Mouse (Mus musculus) kidney, adult 18-20 months (tissue): ENCODE data around the gene Cenpk.
"Not testable (repeated sequence)": the region's sequence is repeated elsewhere in the genome, so short reads cannot be mapped to it uniquely, and the experiment has no call there.

Experiments used
- DNase-seq: peaks from one replicate; pipeline ENCODE4 v3.0.0; 2021

Gene Cenpk

DNA sequence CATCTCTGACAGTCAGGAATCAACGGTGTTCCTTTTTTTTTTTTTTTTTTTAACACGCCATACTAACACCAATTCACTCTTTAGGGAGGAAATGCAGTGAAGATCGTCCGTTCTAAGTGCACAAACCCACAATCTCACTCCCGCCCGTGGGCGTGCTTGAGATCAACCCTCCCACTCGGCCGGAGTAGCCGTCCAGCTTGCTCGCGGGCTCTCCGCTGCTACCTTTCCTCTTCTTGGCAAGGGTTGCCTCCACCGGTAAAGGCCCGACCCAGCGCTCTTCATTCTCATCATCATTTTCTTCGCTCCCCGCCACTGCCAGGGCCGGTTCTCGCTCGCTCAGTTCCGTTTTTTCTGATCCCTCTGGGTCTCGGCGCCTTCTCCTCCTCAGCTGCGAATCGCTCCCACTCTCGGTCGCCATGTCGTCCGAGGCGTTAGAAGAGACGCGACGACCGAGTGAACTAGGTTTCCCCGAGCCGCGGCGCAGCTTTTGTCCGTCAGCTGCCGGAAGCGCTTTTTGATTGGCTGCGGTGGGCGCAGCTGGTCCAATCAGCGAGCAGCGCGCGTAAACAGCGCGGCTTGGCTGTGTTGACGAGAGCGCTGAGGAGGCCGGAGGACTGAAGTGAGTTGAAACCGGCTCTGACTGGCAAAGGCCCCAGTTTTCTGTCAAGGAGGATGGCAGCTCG, at the start of gene Cenpk, which contains the start of gene Ppwd1:
Gene Cenpk, plus strand, starts transcription at position 228 of the 683 bp plus-strand sequence.
Gene Ppwd1, minus strand, starts transcription at position 460 of the 683 bp plus-strand sequence.
- peak; percentile 97 for DNase-seq

DNA sequence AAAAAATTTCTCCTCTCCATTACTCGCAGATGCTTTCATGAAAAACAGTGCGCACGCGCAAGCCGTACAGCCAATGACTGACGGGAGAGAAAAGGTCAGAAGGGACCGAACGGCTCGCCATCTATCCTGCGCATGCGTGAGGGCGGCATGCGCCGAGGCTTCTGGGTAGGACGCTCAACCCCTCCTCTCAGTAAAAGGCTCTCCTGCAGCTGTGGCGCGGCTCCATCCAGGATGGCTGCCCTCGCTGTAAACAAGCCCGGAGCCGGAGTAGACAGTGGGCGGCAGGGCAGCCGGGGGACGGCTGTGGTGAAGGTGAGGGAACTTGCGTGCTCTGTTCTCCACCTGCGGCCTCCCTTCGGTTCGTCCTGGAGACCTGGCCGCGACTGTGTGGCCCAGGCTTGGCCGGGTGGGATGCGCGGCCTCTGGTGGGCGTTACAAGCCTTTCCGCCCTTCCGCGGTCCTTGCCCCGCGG, 49.7 kb upstream of the Cenpk start, which contains the start of gene Trim23:
Gene Trim23, plus strand, starts transcription at position 148 of the 472 bp plus-strand sequence.
- DNase-seq = peak; percentile 95

DNA sequence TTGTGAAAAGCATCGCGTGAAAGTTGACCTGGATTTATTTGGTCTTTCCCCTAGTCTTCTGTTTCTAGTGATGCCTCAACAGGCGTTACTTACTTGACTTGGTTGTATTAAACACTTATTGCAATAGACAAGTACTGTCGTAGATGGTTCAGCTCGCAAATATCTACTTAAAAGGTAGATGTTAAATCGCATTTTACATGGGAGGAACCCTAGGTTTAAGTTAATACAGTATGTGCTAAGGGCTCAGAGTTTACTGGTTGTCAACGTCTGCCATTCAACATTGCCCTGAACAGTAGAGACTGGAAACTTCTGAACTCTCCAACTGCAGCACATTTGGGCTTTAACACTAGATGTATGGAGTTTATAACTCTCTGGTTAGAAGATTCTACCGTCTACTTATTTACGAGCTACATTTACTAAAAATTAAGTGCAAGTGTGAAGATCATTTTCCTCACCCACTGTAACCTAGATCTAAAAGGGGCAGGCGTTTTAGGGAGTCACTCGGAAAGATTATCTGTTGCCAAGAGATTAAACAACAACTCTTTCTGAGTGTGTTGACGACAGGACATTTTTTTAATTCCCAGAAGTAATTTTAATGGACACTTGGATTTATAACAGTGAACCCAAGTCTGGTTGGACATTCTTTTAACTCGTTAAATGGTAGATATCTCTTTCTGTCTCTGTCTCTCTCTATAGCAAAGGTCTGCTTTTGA, 49.1 kb upstream of the Cenpk start:
- no peak for DNase-seq

GRCm38 (mm10) chr13:104187357-104187756, 41.1 kb upstream of the Cenpk start:
- DNase-seq = no peak

GRCm38 (mm10) chr13:104195891-104196290, 32.5 kb upstream of the Cenpk start:
- DNase-seq = not testable (repeated sequence)

DNA sequence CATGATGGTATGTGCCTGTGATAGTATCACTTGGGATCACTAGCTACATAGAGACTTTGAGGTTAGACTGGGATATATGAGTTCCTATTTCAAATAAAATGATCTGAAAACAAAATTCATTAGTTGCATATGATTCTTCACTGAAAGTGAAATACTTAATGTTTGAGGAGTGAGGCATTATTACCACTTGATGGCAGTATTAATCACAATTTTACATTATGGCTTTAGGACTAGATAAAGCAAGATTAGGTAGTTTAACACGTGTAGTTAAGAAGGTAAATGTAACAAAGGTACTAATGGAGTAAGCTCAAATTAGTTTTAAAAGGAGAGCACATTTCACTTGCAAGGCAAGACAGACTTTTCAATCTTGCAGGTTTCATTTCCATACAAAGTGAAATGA, 24.1 kb upstream of the Cenpk start:
- DNase-seq = no peak

GRCm38 (mm10) chr13:104227478-104227877, 933 bp upstream of the Cenpk start:
- no peak for DNase-seq

DNA sequence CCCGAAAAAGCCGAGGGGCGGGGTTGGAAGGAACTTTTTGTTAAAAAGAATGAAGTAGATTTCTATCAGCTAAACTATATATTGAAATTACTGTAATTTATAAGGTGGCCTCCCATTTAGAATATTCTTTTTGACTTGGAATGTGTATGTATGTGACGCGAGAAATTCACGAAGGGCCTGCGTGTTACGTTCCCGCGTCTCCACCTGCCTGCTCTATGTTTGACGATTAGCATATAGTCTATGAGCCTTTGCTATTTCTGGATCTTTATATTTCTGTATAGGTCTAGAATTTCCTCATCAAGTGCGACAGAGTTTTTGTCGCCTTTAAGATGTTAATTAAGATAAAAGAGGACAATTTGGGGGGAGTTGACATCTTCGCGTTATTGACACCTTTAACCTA, 770 bp downstream of the Cenpk start:
- no peak for DNase-seq

GRCm38 (mm10) chr13:104258997-104259396, 30.6 kb downstream of the Cenpk start:
- no peak for DNase-seq

- DNase-seq = peak; percentile 38
These were observed 56.6 kb downstream of the Cenpk start for GRCm38 (mm10) chr13:104285031-104285431.

DNA sequence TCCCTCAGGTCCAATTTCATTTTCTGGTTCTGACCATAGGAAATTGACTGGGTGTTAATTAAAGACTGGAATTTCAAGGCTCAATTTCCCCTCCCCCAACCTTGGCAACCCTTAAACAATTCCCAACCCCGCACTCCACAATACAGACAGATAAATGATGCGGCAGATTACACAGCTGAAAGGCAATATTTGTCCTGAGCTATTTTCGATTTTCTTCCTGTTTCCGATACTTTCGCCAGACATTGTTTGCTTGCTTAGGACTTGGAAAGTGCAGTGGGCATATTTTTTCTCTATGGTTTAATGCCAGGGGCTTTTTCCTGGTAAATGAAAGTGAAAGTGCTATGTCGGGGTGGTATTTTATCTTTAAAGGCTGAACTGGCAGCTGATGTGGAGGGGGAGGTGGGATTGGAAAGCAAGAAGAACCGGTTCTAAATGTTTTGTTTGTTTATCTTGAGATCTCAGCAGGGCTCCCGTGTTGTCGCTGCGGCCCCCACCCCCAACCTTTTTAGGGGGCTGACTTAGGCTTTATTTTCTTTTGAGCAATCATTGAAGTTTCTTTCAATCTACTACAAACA, 57.4 kb downstream of the Cenpk start:
- peak; percentile 47 for DNase-seq

GRCm38 (mm10) chr13:104286336-104286735, 57.9 kb downstream of the Cenpk start:
- no peak for DNase-seq

DNA sequence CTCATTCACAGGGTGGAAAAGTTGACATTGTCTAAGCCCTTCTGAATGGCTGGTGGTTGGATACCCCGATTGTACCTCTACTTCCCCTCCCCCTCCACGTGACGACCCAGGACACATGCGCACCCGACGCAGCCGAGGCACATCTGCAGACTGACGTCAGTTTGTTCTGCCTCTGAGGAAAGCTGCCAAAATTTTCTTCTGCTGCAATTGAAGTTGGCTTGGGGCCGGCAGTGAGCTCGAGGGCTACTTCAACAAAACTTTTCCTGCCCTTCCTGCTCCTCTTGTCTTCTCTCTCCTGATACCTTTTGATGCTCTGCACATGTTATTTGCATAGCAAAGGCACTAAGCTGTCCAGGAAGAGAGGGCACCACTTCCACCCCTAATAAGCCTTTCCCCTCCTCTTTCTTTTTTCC, 58.5 kb downstream of the Cenpk start:
- peak; percentile 89 for DNase-seq

- peak; percentile 13 for DNase-seq
These were observed 59.2 kb downstream of the Cenpk start, which contains the start of gene Adamts6 for GRCm38 (mm10) chr13:104287366-104288225. Gene Adamts6, plus strand, starts transcription at chr13:104287835.

- DNase-seq = peak; percentile 75
These were observed 59.9 kb downstream of the Cenpk start for GRCm38 (mm10) chr13:104288226-104288859.

- DNase-seq = no peak
These were observed 60.8 kb downstream of the Cenpk start for GRCm38 (mm10) chr13:104289176-104289575.

DNA sequence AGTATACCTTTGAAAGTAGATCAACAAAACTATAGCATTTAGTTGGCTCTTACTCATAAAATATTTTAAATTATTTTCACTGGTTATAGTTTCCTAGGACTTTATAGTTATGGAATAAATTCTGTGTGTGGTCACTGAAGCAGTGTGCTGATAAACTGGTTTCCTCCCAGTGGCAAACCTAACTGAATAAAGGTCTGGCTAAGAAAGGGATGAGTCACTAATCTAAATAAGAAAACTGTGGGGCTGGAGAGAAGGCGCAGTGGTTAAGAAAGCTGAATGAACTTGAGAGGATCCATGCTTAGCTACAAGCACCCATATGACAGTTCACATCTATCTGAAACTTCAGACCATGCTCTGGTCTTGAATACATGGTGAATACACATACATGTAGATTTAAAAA, 67.1 kb downstream of the Cenpk start:
- no peak for DNase-seq
